Mouse (Mus musculus) WW6 (cell line): ENCODE data around the gene Tgm6.

Source experiments
- DNase-seq: peaks from one replicate; pipeline ENCODE4 v3.0.0-alpha.2; 2013; ENCODE audit warnings: low read depth, low spot score

The Tgm6 gene

DNA sequence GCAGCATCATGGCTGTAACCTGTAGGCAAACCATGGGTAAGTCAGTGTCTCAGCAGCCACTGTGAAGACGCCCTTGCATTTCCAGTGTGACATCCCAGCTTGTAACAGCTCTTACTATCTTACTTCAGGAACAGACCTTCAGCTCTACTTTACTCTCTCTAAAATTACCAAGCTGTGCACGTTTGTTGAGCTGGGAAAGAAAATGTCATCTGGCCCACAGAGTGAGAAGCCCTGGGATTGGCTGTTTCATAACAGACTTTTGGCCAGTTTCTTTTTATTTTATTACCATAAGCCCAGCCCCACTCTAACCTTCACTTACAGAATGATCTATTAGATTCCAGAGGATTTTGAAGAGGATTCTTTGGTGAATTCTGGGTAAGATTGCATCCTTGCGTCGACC lies at the start of gene Tgm6:
Tgm6 (plus strand) TSS at position 301 of the 400 bp plus-strand sequence.
- no peak for DNase-seq

DNA sequence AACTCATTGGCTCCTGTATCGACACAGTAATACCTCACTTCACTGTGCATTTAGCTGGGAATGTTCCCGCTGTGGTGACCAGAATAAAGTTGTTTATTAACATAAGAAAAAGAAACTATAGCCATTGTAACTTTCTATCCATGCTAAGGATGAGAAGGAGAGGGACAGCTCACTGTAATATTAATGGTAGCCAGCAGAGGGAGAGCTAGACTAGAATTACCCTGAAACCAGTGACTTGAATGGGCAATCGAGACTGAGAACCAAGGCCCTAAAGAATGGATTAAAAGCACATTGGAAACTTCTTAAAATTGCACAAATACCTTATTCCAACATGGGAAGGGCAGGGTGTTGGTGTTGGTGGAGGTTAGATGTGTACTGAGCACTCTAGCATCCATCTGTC lies 44.0 kb upstream of the Tgm6 start:
- no peak for DNase-seq

DNA sequence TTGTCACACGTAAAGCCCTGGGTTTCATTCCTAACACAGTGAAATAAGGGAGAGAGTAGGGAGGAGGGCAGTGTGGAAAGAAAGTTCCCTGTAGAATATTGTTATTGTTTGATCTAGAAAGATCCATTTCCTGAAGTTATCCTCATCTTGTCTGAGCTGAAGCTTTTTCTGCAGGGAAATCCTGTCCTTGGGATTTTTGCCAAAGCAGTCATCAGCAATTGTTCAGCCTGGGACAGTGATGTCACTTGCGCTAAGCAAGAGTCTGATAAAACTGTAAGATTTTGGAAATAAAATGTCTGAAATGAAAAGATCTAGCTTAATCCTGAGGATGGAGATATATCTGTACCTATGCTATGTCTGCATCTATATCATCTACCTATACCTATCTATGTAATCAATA lies 41.8 kb upstream of the Tgm6 start:
- no peak for DNase-seq

DNA sequence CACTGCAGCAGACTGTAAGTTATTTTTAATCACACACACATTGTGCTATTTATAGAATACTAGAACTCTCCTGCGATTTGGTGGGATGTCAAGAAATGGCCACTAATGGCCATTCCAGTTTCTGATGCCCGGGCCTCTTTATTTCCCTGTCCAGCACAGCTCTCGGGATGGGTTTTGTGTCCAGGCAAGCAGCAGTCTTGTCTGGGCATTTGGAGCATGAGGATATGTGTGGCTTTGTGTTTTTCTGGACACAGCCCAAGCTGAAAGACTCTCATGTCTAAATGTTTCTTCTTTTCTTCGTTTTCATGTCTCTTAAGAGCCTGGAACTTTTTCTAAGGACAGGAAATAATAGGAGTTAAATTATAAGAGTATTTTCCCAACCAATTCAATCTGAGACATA lies 588 bp downstream of the Tgm6 start:
- no peak for DNase-seq

DNA sequence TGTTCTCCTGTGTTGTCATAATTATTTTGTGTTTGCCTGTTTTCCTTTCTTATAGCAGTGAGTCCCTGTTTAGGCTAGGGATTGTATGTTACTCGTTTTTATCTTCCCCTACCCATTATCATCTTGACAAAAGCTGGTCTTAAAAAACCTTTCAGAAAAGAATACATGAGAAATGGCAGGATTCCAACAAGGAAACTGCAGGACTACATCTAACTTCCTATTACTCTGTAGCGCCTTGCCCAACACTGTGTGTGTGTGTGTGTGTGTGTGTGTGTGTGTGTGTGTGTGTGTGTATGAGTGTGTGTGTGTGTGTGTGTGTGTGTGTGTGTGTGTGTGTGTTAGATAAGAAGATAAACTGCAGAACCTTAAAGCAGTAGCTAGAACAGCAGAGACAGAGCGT lies 1.2 kb downstream of the Tgm6 start:
- no peak for DNase-seq

DNA sequence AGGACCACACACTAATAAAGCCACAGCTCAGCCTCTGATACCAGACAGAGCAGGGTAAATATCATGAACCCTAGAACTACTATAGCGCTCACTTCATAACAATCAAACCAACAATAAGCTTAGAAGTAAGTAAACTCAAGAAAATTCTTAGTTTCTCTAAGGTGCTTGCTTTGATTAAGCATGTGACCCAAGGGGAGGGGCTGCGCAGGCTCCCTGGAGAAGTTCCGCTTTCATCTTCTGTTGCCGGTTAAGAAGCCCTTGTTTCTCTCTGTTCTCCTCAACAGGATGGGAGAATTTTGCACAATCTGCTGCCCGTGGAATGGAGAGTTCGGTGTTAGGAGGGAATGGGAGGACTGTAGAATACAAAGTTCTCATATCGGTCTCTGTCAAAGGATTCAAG lies 6.4 kb downstream of the Tgm6 start:
- no peak for DNase-seq

DNA sequence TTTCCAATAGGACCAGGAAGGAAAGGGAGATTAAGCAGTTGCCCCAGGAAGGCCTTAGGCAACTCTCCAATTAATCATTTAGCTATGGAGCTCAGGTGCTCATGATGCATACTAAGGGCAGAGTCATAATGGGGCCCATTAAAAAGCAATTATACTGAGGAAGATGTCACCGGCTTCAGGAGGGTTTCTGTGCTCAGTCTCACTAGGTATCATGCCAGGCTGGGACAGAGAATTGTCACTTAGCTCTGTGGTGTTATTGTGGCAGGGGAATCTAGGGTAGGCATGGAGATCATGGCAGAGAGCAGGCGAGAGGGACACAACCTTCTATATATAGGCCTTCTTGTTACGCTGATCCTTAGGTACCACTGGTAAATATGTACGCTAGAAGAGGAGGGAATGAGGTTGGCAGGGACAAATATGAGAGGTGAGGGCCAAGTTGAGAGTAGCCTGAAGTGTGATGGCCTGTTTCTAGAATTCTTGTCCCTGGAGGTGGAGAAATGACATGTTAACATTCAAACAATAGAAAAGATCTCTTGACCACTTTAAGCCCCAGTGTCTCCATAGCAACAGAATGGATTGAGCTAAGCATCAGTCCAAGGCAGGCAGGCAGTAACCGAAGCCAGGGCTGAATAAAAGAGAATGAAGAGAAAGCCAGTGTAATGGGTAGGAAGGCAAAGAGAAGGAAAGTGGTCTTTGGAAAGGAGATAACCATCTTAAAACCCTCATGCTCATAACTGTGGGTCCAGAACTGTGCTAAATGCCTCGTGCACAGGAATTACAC lies 13.3 kb downstream of the Tgm6 start:
- no peak for DNase-seq

DNA sequence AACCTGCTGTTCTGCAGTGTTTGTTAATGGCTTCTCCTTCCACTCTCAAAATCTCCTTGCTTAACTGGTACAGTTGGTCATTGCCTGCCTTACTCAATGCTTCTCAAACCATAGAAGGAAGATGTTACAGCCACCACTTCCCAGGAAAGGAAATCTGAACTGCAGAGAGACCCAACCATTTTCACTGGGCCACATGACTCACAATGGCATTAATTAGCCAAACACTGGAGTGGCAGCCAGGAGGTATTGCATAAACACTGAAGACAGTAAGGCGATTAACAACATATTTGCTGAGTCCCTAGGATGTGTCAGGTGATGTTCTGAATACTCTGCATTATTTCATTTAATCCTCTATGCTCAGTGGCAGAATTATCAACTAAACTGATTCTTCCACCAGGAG lies 13.9 kb downstream of the Tgm6 start:
- no peak for DNase-seq

DNA sequence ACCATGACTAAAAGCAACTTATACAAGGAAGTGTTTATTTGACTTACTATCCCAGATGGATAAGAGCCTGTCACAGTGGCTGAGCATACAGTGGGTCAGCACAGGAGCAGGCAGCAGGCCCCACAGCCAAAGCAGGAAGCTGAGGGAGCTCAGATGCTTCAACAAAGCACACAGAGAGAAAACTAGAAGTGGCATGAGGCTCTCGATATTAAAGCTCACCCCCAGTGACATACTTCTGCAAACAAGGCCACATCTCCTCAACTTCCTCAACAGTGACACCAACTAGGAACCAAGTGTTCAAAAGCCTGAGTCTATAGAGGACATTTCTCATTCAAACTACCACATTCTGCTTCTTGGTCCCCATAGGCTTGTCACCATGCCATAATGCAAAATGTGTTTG lies 17.5 kb downstream of the Tgm6 start:
- no peak for DNase-seq

DNA sequence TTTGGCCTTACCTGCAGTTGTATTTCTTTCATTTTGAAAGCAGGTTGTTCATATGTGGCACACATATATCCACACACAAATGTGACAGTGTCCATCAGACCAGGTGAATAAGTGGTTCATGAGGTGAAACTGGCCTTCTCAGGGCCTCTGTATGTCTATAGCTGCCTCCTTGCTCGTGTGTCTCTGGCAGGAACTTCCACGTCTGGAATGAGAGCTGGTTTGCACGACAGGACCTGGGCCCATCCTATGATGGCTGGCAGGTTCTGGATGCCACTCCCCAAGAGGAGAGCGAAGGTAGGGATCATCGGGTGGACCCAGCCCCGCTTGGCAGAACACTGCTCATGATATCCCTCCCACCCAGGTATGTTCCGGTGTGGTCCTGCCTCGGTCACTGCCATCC lies 30.8 kb downstream of the Tgm6 start:
- DNase-seq, result no peak

DNA sequence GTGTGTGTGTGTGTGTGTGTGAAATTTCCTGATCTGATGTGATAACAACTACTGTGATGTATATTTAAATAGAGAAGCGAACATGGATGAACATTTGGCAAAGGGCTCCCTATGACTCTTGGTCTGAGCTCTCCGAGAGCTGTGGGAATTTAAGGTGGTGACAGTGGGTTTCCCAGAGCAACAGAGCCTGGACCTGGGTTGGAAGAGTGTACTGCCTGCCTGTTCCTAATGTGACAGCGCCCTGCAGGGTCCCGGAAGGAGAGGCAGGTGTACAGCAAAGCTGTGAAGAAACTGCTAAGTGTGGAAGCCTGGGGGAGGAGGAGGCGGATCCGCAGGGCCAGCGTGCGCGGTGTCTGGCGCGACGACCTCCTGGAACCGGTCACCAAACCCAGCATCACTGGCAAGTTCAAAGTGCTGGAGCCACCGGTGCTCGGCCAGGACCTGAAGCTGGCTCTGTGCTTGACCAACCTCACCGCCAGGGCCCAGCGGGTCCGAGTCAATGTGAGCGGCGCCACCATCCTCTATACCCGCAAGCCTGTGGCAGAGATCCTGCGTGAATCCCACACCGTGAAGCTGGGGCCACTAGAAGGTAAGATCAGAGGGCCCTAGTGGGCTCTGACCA lies 32.6 kb downstream of the Tgm6 start:
- no peak for DNase-seq

DNA sequence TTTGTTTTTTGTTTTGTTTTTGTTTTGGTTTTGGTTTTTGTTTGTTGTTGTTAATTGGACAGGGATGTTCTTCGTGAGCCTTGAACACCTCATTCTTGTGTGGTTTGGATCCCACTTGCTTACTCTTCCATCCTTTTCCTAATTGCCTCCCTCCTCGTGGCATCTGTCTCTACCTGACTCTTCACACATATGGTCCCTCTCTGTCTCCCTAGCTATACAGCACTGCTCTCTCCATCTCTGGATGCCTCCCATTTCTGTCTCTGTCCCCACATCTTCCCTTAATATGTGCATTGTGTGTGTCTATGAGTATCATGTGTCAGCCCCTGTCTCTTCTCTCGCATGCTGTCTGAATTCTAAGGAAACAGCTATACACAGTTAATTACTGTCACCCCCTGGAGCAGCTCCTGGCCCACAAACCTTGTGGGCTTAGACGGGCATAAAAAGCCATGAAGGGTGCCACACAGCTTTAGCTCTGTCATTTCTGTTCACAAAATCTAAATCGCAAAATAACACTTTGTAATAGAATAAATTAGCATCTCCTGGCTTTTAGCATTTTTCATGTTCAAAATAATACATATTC lies 34.0 kb downstream of the Tgm6 start:
- no peak for DNase-seq

DNA sequence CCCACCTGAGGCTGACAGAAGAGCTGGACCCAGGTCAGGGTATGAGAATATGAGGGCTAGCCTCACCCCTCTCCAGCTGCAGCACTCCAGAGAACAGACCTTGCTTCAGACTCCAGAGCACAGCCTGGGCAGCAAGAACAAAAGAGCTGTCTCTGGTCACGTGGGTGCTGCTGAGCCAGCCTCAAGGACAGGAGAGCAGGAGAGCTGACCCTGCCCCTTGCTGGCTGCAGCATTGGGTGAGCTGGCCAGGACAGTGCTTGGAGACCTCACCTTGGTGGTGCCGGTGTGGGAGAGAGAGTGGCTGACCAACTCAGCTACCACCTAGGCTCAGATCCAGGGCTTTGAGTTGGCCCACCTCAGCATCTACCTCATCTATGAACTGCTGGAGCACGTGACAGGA lies 43.0 kb downstream of the Tgm6 start:
- DNase-seq, result no peak

DNA sequence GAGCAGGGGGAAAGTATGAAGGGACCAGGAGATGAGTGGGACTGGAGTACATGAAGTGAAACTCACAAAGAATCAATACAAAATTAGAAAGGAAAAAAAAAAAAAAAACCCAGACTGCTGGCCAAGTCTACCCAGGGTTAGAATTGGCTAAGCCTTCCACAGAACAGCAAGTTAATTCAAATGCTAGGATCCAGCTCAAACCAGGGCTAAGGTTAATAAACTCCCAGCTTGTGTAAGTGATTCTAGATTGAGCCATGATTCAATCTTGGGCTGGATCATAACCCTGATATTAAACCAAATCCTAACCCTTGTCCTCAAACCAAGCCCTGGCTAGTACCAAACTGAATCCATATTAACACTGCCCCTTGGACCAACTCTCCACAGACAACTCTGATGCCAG lies 43.6 kb downstream of the Tgm6 start:
- no peak for DNase-seq

DNA sequence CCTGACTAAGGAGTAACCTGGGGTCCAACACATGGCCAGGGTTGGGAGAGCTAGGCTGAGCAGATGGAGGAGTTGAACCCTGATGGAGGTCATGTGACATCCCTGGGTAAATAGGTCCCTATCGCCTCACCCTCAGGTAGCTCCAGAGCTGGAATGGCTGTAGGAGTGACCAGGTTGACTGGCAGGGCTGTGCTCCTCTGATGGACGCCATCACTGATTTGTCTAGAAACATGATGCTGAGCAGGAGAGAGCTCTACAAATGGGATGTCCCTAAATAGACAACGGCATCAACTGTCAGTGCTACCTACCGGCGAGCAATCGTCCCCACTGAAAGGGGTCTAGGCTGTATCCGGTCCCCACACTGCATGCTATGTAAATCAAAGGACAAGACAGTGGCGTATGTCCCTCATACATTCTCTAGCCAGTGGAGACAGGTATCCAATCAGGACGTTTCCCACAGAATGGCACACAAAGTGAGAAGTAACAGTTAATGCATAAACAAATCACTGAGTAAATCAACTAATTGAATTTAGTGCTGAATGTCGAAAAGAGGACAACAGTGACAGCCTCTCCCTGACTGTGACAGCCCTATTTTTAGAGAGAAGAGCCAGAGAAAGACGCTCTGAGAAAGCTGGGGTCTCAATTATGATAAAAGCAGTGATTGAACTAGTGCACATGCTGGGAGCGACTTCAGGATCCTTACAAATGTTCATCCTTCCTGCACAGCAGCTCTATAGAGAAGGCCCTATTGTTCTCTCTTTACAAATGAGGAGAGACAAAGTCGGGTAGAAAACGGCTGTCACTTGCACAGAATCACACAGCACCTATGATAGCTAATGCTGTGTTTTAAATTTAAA lies 45.2 kb downstream of the Tgm6 start:
- DNase-seq, result no peak

DNA sequence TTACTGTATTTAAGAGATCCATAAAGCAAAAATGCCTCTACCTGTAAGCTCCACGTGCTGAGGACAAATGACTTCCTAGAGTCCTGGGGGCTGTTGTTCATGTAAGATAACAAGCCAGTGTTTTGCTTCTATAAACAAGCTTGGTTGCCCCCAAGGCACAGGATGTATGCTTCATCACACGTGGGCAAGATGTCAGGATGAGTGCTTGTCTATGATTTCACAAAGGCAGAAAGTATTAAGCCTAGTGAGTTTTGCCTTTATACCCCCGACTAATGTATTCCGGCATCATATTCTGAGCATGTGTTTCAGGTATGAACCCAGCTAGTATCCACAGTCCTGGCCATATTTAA lies 45.8 kb downstream of the Tgm6 start:
- DNase-seq, result no peak

DNA sequence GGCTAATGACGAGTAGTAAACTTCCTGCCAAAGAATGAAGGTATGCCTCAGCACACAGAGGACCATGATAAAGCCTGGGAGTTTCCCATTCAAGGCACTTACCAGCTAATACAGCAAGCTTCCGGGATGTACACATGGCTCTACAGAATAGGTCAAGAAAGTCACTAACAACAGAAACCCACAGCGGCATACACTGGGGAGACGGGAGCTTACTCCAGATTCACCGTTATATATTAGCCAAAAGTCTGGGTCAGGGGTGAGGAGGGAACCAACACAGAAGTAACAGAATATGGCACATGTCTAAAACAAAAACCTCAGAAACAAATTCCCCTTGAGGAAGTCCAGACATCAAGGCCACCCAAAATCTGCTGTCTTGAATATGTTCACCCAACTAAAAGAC lies 50.5 kb downstream of the Tgm6 start:
- no peak for DNase-seq

DNA sequence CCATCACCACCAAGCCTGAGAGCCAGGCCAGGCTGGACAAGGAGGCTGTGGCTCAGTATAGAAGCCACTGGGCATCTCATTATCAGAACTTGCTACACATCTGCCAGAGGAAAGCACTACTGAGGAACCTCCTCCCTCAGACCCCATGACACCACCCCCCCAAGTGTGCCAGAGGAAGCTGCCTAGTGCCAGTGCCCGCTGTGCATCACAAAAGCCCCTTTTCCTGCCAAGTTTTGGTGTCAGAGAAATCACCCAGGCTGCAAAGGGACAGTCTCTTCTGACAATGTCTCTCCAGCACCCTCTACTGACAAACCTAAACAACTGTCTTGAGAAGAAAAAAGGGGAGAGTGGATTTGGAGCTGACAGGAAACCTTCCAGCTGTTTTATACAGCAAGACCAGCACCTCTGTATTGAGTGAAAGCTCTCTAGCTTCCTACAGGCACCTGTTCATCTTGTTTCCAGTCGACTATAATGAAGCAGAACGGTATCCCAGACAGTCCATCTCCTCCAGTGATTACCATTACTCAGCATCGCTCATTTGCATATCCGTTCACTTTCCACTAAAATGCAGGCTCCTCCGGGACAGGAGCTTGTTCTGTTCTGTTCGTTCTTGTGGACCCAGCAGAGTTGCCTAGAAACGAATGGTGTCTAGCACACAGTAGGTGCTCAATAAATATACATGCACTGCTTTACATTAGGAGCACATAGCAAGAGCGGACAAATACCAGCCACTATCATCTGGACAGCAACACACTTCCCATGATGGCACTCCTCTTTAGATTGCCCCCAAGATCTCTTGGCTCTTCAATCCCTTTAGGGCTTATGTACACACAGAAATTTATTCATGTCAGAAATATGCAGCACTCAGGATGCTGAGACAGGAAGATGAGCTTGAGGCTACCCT lies 54.3 kb downstream of the Tgm6 start:
- no peak for DNase-seq

DNA sequence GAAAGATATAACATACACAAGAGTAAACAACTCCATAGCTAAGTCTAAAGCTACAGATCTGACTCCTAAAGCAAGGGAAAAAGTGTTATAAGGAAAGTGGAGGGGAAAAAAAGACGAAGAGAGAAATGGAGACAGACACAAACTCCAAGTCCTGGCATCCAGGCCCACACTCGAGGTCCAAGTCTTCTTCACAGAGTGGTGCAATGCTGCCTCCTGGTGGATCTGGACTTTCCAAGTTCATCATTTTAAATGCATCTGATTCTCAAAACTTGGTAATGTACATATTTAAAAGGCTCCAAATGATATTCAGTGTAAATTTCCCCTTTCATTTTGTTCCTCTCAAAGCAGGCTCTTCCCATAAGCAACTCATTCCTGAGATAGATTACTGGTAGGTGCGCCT lies 55.6 kb downstream of the Tgm6 start:
- no peak for DNase-seq

DNA sequence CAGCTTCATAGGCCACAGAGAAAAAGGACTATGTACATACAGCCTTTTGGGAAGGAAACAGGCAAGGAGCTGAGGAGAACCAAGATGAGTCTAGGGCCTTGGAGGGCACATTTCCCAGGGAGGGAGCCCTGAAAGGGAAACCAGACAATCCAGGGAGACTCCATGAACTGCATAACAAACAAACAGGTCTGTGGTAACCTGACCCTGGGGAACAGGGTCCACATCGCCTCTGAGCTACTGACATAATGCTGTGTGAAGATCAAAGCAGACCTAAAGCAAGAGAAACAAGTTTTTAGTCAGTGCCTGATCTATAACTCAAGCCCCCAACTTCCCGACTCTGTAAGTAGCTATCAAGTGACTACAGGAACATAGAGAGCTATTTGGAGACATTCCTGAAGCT lies 59.5 kb downstream of the Tgm6 start:
- DNase-seq, result no peak

DNA sequence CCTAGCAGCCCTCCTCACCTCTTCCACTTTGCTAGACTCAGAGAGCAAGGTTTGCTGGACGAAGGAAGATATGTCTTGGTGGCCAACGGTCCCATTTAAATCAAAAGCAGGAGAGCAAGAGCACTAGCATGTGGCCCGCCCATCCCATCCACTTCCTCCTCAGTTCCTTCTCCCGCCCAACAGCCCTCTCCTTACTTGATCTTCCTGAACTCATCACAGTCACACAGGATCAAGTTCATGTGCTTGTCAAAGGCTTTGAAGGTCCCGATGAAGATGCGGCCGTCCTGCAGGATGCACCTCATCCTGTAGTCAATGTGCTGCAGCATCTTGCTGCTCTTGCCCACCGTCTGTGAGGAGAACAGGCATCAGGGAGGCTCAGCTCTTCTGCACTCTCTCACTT lies 64.6 kb downstream of the Tgm6 start:
- no peak for DNase-seq

DNA sequence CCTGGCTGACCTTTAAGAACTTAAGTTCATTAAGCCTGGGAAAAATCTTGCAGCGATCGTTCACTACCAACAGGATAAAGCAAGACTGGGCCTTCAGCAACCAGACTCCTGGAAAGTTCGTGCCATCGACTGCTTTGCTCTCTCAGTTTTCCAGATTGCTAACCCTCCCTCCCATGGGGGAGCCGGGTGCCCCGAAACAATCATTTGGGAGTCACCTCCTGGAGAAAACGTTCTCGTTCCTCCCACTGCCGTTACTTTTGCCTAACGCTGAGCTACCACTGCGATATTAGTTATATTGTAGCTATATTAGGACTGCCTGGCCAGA lies 66.1 kb downstream of the Tgm6 start:
- no peak for DNase-seq
